ENCODE assay signal across 15 mouse cellular contexts in genomic region chr1:127083761-127084308, GRCm38 (mm10).
"Had no signal": no experiment of that assay in that cellular context is flagged by ENCODE, and none has a peak within 500 bp of the region (broad histone marks: within the 10 kb centered on the region; RNA-seq: fewer than 3 reads in every experiment).

No protein-coding gene starts in this region.

- H3K27ac ChIP-seq: limb, embryonic 10.5 days; limb, embryonic 13.5 days; liver, embryonic 14.5 days; lung, embryonic 15.5 days; stomach, postnatal 0 days had no signal

- H3K27me3 ChIP-seq: limb, embryonic 13.5 days; lung, embryonic 15.5 days had no signal

- H3K4me3 ChIP-seq: limb, embryonic 10.5 days; limb, embryonic 13.5 days; lung, embryonic 15.5 days had no signal

- H3K9me3 ChIP-seq: limb, embryonic 10.5 days; lung, embryonic 15.5 days had no signal

- ATAC-seq: liver, postnatal 0 days had no signal

- H3K4me2 ChIP-seq: limb, embryonic 13.5 days; liver, embryonic 11.5 days; lung, embryonic 15.5 days had no signal

- H3K36me3 ChIP-seq: limb, embryonic 10.5 days; limb, embryonic 13.5 days; lung, embryonic 15.5 days had no signal

- H3K4me1 ChIP-seq: limb, embryonic 10.5 days; limb, embryonic 13.5 days; lung, embryonic 15.5 days had no signal

- H3K9ac ChIP-seq: limb, embryonic 13.5 days; liver, embryonic 14.5 days; liver, postnatal 0 days; lung, embryonic 15.5 days had no signal

- DNase-seq: kidney, adult 11 months; kidney, adult 8-10 months; kidney, postnatal 14 days; kidney, postnatal 4 days; liver, postnatal 0 days; midbrain, embryonic 14.5 days; thymus, adult 2 months; thymus, postnatal 14 days; thymus, postnatal 4 days had no signal
